In the genomic region with DNA sequence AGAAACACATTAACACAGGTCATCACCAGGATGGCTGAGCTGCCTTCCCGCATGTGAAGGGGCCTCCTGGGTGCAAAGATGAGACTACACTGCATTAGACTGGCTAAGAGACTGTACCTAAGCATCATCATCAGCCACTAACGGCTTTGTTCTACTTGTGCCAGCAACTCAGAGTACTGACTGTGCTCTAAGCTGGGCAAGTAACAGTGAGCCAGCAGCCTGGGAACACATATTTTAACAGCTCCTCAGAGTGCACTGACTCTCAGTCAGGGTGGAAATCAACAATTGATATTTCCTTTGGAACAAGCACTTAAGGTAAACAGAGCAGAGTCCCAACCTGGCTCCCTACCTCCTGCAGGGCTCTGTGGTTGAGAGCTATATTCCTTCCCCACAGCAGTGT, we compare ENCODE assay signal across 11 mouse cellular contexts. TPM values are rescaled to one million over a fixed set of nuclear protein-coding genes. Genes with fewer than 3 reads are reported as not detected.
DNase-seq lines count a peak whose midpoint lies in the region; ATAC-seq and TF ChIP-seq lines count a peak whose summit lies in the region.
"Had no signal": no experiment of that assay in that cellular context is flagged by ENCODE, and none has a peak within 500 bp of the region (broad histone marks: within the 10 kb centered on the region; RNA-seq: fewer than 3 reads in every experiment).

No protein-coding gene starts in this region.

- peak overlapping the region; percentile 45; the same call in 1 of the 2 replicates for H3K27ac ChIP-seq in lung, embryonic 15.5 days
- H3K27ac ChIP-seq in hindbrain, embryonic 14.5 days, result peak overlapping the region; percentile 14; the same call in 1 of the 2 replicates
- H3K27ac ChIP-seq in small intestine, adult 2 months (ENCODE audit: insufficient read depth, low read depth, low read length), result peak overlapping the region; percentile 53

- no peak overlapping the region for H3K4me2 ChIP-seq in lung, embryonic 15.5 days
- no peak overlapping the region for H3K4me2 ChIP-seq in hindbrain, embryonic 14.5 days (replicated peaks)

- H3K27me3 ChIP-seq in lung, embryonic 15.5 days, result no peaks in the 10 kb centered on the region
- no peaks in the 10 kb centered on the region for H3K27me3 ChIP-seq in hindbrain, embryonic 14.5 days (ENCODE audit: control insufficient read depth, insufficient read depth, low read length)
- no peaks in the 10 kb centered on the region for H3K27me3 ChIP-seq in small intestine, adult 2 months (ENCODE audit: control insufficient read depth, insufficient read depth, low read length)

- no peak overlapping the region for H3K4me3 ChIP-seq in lung, embryonic 15.5 days
- H3K4me3 ChIP-seq in hindbrain, embryonic 14.5 days (replicated peaks; ENCODE audit: low read length), result no peak overlapping the region
- no peak overlapping the region for H3K4me3 ChIP-seq in small intestine, adult 2 months (ENCODE audit: low read depth, low read length)

- H3K36me3 ChIP-seq in lung, embryonic 15.5 days, result no peaks in the 10 kb centered on the region
- H3K36me3 ChIP-seq in hindbrain, embryonic 14.5 days (replicated peaks; ENCODE audit: control insufficient read depth, insufficient read depth), result no peaks in the 10 kb centered on the region
- no peaks in the 10 kb centered on the region for H3K36me3 ChIP-seq in small intestine, adult 2 months (ENCODE audit: control insufficient read depth, insufficient read depth, low read length)

- peaks cover 41% of the 10 kb centered on the region for H3K4me1 ChIP-seq in lung, embryonic 15.5 days
- H3K4me1 ChIP-seq in hindbrain, embryonic 14.5 days (replicated peaks; ENCODE audit: control insufficient read depth, insufficient read depth, low read length), result 0 out of 2 replicates have a peak, but pooled peaks cover 16% of the 10 kb centered on the region
- H3K4me1 ChIP-seq in small intestine, adult 2 months (ENCODE audit: control insufficient read depth, insufficient read depth, insufficient read length, low read length), result no peaks in the 10 kb centered on the region; the same call in 1 of the 2 replicates

- WGBS in lung, embryonic 15.5 days, result 46% methylated on average over 2 of the region's 2 CpGs
- 66% methylated on average over 2 of the region's 2 CpGs for WGBS in hindbrain, embryonic 14.5 days
- WGBS in small intestine, adult 2 months, result 53% methylated on average over 2 of the region's 2 CpGs

- no peak for TF ChIP-seq POLR2A in small intestine, adult 2 months (IDR thresholded peaks at IDR 0.05; ENCODE audit: low read depth, low read length)

- intact Hi-C loops in gastrocnemius, postnatal 36 days (cut with DNase I), result no loop called here
- intact Hi-C loops in left cerebral cortex, postnatal 36 days (cut with DNase I), result no loop called here

- no peak for ATAC-seq in lung, embryonic 15.5 days (ENCODE audit: borderline replicate concordance, extremely low read depth, low FRiP score, low TSS enrichment)
- no peak for ATAC-seq in hindbrain, embryonic 14.5 days (ENCODE audit: low FRiP score)

- no peaks in the 10 kb centered on the region for H3K9me3 ChIP-seq in lung, embryonic 15.5 days
- no peaks in the 10 kb centered on the region for H3K9me3 ChIP-seq in hindbrain, embryonic 14.5 days (ENCODE audit: control insufficient read depth, low read length)

- DNase-seq in gastrocnemius, postnatal 25 days, result peak; percentile 63
- no peak for DNase-seq in gastrocnemius, postnatal 36 days
- no peak for DNase-seq in lung, postnatal 4 days
- no peak for DNase-seq in hindbrain, embryonic 14.5 days (ENCODE audit: low spot score)
- DNase-seq in layer of hippocampus, adult 11-12 months (ENCODE audit: low spot score), result no peak
- DNase-seq in left cerebral cortex, postnatal 36 days (ENCODE audit: low spot score in 2 of 2), result no peak
- DNase-seq: adrenal gland, postnatal 25 days; liver; thymus, adult 18-20 months had no signal

- no peak for TF ChIP-seq CTCF in small intestine, adult 2 months (IDR thresholded peaks at IDR 0.05; ENCODE audit: extremely low read depth, insufficient read length, insufficient replicate concordance, low read depth, low read length)

- no peak overlapping the region for H3K9ac ChIP-seq in lung, embryonic 15.5 days
- H3K9ac ChIP-seq in hindbrain, embryonic 14.5 days, result no peak overlapping the region

RNA-seq across cellular contexts. Expression of a gene that starts 26.8 kb away (rescaled TPM):
- 10 to 100 TPM; 25.6 to 32.0 TPM for total RNA-seq in gastrocnemius, postnatal 25 days (2021)
- 10 to 100 TPM; 26.3 to 37.3 TPM for total RNA-seq in gastrocnemius, postnatal 36 days (2021)
- polyA plus RNA-seq in lung, embryonic 15.5 days (2015; fragmentation: Nextera tagmentation; extraction: Ambion mirVana), result 24.0 and 24.4 TPM in 2 replicates
- polyA plus RNA-seq in hindbrain, embryonic 14.5 days (2014; fragmentation: Nextera tagmentation; extraction: Ambion mirVana), result 32.0 and 36.0 TPM in 2 replicates
- 5.4 and 7.4 TPM in 2 replicates for polyA plus RNA-seq in small intestine, adult 2 months (2012; rRNA removed)
- total RNA-seq in left cerebral cortex, postnatal 36 days (2021), result 10 to 100 TPM; 11.0 to 11.6 TPM

RNA-seq across cellular contexts. Expression of a gene that starts 34.6 kb away (rescaled TPM):
- total RNA-seq in gastrocnemius, postnatal 25 days (2021), result 10 to 100 TPM; 40.4 to 40.8 TPM
- 10 to 100 TPM; 34.3 to 36.2 TPM for total RNA-seq in gastrocnemius, postnatal 36 days (2021)
- polyA plus RNA-seq in lung, embryonic 15.5 days (2015; fragmentation: Nextera tagmentation; extraction: Ambion mirVana), result 105 and 106 TPM in 2 replicates
- polyA plus RNA-seq in hindbrain, embryonic 14.5 days (2014; fragmentation: Nextera tagmentation; extraction: Ambion mirVana), result 110 TPM in 2 replicates
- 8.9 and 10.3 TPM in 2 replicates for polyA plus RNA-seq in small intestine, adult 2 months (2012; rRNA removed)
- total RNA-seq in left cerebral cortex, postnatal 36 days (2021), result 10 to 100 TPM; 38.3 to 38.4 TPM
